Mouse (Mus musculus) liver, adult 2 months (tissue): ENCODE data around the gene Sema6d. TPM values are rescaled to one million over a fixed set of nuclear protein-coding genes. Genes with fewer than 3 reads are reported as not detected.

ENCODE experiments used
- DNase-seq: peaks from one replicate; pipeline ENCODE4 v3.0.0-alpha.2; 2011; ENCODE audit warnings: low read depth, low spot score; ENCODE audit errors: extremely low read depth
- H3K27ac ChIP-seq: fragments of 200-500 bp; replicated peaks from 2 replicates; pipeline ENCODE4 v1.5.1; 2012; ENCODE audit warnings: low read depth, mild to moderate bottlenecking, control low read depth, inconsistent platforms, low read length; ENCODE audit not compliant: insufficient read depth
- H3K27me3 ChIP-seq: fragments of 200-500 bp; 2 replicates; pipeline ENCODE4 v1.6.1; 2012; ENCODE audit warnings: mild to moderate bottlenecking, moderate library complexity, low read length, inconsistent platforms; ENCODE audit not compliant: control insufficient read depth, insufficient read depth
- H3K36me3 ChIP-seq: fragments of 200-500 bp; 2 replicates; pipeline ENCODE4 v1.6.1; 2012; ENCODE audit warnings: low read length, inconsistent platforms; ENCODE audit not compliant: control insufficient read depth, insufficient read depth
- H3K4me1 ChIP-seq: fragments of 200-500 bp; 2 replicates; pipeline ENCODE4 v1.6.1; 2011; ENCODE audit warnings: low read length; ENCODE audit not compliant: control insufficient read depth, insufficient read depth
- H3K4me3 ChIP-seq: fragments of 200-500 bp; 2 replicates; pipeline ENCODE4 v1.5.1; 2011; ENCODE audit warnings: low read depth, mild to moderate bottlenecking, control low read depth, low read length, moderate library complexity; ENCODE audit not compliant: insufficient read depth
- H3K79me2 ChIP-seq: fragments of 200-500 bp; 2 replicates; pipeline ENCODE4 v1.6.1; 2012; ENCODE audit warnings: inconsistent platforms, mild to moderate bottlenecking, low read length, moderate library complexity; ENCODE audit not compliant: control insufficient read depth, insufficient read depth
- H3K9ac ChIP-seq: fragments of 200-500 bp; 2 replicates; pipeline ENCODE4 v1.6.1; 2012; ENCODE audit warnings: low read depth, mild to moderate bottlenecking, control low read depth, inconsistent platforms, low read length
- CTCF ChIP-seq: fragments of 200-500 bp; IDR thresholded peaks from 2 replicates; pipeline ENCODE4 v1.5.1; 2011; ENCODE audit warnings: low read depth, low read length, control low read depth
- POLR2A ChIP-seq: fragments of 200-500 bp; IDR thresholded peaks from 2 replicates; pipeline ENCODE4 v1.6.1; 2011; ENCODE audit warnings: low read length, control low read depth; ENCODE audit not compliant: insufficient read depth; ENCODE audit errors: extremely low read depth
- WGBS: fragments of 180-500 bp; shearing (Covaris S2); methylation state at CpG from one replicate; pipeline ENCODE4 v1.1.7; 2018; 5-methylcytosine and 5-hydroxymethylcytosine counted together
- polyA plus RNA-seq: library from polyadenylated mRNA; depleted of rRNA; stranded (reverse); fragments of >200 nt; gene quantifications from 2 replicates; pipeline ENCODE4 v1.2.3, GENCODE M21; 2012
- total RNA-seq: library from RNA; depleted of rRNA; stranded (reverse); fragments of >200 nt; gene quantifications from 2 replicates; pipeline ENCODE4 v1.2.3, GENCODE M21; 2014

The Sema6d gene
- total and polyA plus RNA-seq, 2 experiments: 3.9 to 8.5 TPM

DNA sequence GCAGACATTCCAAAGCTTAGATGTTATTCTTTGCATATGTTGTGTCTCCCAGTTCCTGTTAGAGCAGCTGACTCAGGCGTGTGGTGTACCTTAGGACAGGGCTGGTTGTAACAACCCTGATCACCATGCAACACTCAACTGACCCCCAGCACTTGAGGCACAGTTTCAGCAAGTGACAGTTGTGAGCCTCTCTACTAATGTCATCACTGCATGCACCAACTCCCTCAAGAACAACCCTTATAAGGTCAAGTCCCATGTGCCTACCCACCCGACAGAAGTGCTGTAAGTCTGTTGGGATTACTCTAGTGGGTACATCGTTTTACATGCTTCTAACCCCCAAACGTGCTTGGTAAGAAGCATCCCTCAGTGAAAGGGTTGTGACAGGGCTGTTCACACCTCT is 418.0 kb downstream of the Sema6d start:
- no peak for DNase-seq
- Histone ChIP-seq H3K27me3 (no peaks in the 10 kb centered on the region), H3K79me2 (no peaks in the 10 kb centered on the region), H3K4me1 (no peaks in the 10 kb centered on the region), H3K4me3 (no peak overlapping the region), H3K36me3 (no peaks in the 10 kb centered on the region), H3K27ac (no peak overlapping the region), H3K9ac (no peak overlapping the region)
- 77% methylated on average over 4 of the region's 4 CpGs for WGBS
- TF ChIP-seq POLR2A: no peak
- no peak for TF ChIP-seq CTCF

- TF ChIP-seq POLR2A (no peak), CTCF (no peak)
- Histone ChIP-seq H3K27me3 (no peaks in the 10 kb centered on the region), H3K4me3 (no peak overlapping the region), H3K36me3 (no peaks in the 10 kb centered on the region), H3K79me2 (no peaks in the 10 kb centered on the region), H3K9ac (no peak overlapping the region), H3K27ac (no peak overlapping the region), H3K4me1 (no peaks in the 10 kb centered on the region)
- no peak for DNase-seq
- 87% methylated on average over 6 of the region's 6 CpGs for WGBS
Observed at GRCm38 (mm10) chr2:124509479-124509878, 419.7 kb downstream of the Sema6d start.

DNA sequence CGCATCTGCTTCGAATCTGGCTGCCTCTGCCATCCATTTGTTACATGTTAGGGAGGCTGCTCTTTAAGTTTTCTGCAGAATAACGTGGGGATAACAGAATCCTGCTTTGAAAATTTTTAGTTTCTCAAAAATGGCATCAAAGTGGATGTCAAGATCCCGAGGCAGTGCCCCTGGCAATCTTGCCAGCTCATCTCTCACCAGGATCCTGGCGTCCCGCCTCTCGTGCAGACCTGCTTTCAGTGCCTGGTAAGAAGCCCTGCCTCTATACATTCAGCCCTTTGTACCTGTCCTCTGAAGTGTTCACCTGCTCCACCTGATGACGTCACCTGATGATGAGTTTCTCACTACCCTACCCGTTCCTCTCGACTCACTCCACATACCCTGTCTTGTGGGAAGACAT is 422.1 kb downstream of the Sema6d start:
- Histone ChIP-seq H3K79me2 (no peaks in the 10 kb centered on the region), H3K36me3 (no peaks in the 10 kb centered on the region), H3K27me3 (no peaks in the 10 kb centered on the region), H3K4me1 (no peaks in the 10 kb centered on the region), H3K27ac (no peak overlapping the region), H3K9ac (no peak overlapping the region), H3K4me3 (no peak overlapping the region)
- TF ChIP-seq POLR2A: no peak
- TF ChIP-seq CTCF: no peak
- no peak for DNase-seq
- 81% methylated on average over 10 of the region's 10 CpGs for WGBS

GRCm38 (mm10) chr2:124522426-124522825 is 432.7 kb downstream of the Sema6d start:
- H3K4me1 ChIP-seq: no peaks in the 10 kb centered on the region
- H3K27me3 ChIP-seq: no peaks in the 10 kb centered on the region
- H3K9ac ChIP-seq: no peak overlapping the region
- no peaks in the 10 kb centered on the region for H3K79me2 ChIP-seq
- no peak overlapping the region for H3K4me3 ChIP-seq
- no peak overlapping the region for H3K27ac ChIP-seq
- TF ChIP-seq CTCF: no peak
- no peak for TF ChIP-seq POLR2A
- no peak for DNase-seq
- H3K36me3 ChIP-seq: no peaks in the 10 kb centered on the region
- 85% methylated on average over 3 of the region's 3 CpGs for WGBS

GRCm38 (mm10) chr2:124523667-124524066 is 433.9 kb downstream of the Sema6d start:
- WGBS: 88% methylated on average over 6 of the region's 6 CpGs

DNA sequence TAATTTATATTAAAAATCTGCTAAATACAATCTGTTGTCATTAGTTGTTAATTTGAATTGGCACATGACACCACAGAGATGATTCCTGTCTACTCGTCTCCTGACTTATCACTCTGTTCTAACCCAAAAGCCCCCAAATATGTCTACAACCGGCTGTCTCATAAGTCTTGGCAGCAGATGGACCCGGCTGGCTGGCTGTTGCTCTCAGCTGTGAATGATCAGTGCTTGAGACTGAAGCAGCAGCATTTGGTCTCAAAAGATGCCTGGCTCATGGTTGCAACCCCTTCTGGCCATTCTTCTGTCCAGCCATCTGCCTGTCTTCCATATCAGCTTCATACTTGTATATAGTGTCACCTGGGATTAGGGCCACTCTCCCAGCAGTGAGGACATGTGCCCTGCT is 434.4 kb downstream of the Sema6d start:
- WGBS: 83% methylated on average over 3 of the region's 3 CpGs
- no peak overlapping the region for H3K9ac ChIP-seq
- no peak for DNase-seq
- H3K79me2 ChIP-seq: no peaks in the 10 kb centered on the region
- TF ChIP-seq CTCF (no peak), POLR2A (no peak)
- no peak overlapping the region for H3K27ac ChIP-seq
- H3K4me3 ChIP-seq: no peak overlapping the region
- no peaks in the 10 kb centered on the region for H3K4me1 ChIP-seq
- H3K27me3 ChIP-seq: no peaks in the 10 kb centered on the region
- no peaks in the 10 kb centered on the region for H3K36me3 ChIP-seq

More at GRCm38 (mm10) chr2:124523667-124524066, 433.9 kb downstream of the Sema6d start:
- H3K4me1 ChIP-seq: no peaks in the 10 kb centered on the region
- no peaks in the 10 kb centered on the region for H3K27me3 ChIP-seq
- no peak overlapping the region for H3K27ac ChIP-seq
- H3K4me3 ChIP-seq: no peak overlapping the region
- H3K36me3 ChIP-seq: no peaks in the 10 kb centered on the region
- no peak overlapping the region for H3K9ac ChIP-seq
- TF ChIP-seq CTCF (no peak), POLR2A (no peak)
- H3K79me2 ChIP-seq: no peaks in the 10 kb centered on the region
- DNase-seq: no peak
